In the genomic region with DNA sequence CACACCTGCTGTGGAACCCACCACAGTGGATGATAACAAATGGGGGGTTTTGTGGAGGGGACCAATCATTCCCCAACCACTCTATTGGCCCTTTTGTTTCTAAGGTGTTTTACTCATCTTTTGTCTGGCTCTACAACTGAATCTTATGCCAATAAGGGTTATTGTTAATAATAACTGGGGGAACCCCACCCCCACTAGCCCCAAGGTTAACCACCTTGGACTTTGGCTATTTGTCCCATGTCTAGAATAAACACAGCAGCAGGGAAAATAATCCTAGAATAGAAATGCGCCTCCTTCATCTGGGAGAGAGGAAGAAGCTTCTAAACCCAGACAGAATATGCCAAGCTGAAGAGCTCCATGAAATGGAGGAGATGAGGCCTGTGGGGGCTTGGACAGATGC, we compare ENCODE assay signal across 25 mouse cellular contexts.
"Had no signal": no experiment of that assay in that cellular context is flagged by ENCODE, and none has a peak within 500 bp of the region (broad histone marks: within the 10 kb centered on the region; RNA-seq: fewer than 3 reads in every experiment).

No protein-coding gene starts in this region.

- H3K27ac ChIP-seq: gastrocnemius, adult 2 months; heart, embryonic 10.5 days; hindbrain, embryonic 10.5 days; hindbrain, embryonic 12.5 days; hindbrain, embryonic 14.5 days; intestine, embryonic 15.5 days; layer of hippocampus, adult 2 months; left cerebral cortex, adult 2 months; limb, embryonic 13.5 days; limb, embryonic 15.5 days; liver, embryonic 12.5 days; liver, embryonic 14.5 days had no signal

- H3K36me3 ChIP-seq: heart, embryonic 10.5 days; heart, embryonic 12.5 days; hindbrain, embryonic 10.5 days; hindbrain, embryonic 12.5 days; intestine, embryonic 15.5 days; limb, embryonic 13.5 days; limb, embryonic 15.5 days; liver, embryonic 12.5 days had no signal

- H3K4me1 ChIP-seq: hindbrain, embryonic 10.5 days; hindbrain, embryonic 12.5 days; intestine, embryonic 15.5 days; limb, embryonic 15.5 days had no signal

- DNase-seq: gastrocnemius, adult 2 months; gastrocnemius, postnatal 10 days; gastrocnemius, postnatal 25 days; heart, adult 18-20 months; heart, postnatal 10 days; heart, postnatal 4 days; kidney, postnatal 14 days; kidney, postnatal 4 days; left cerebral cortex, postnatal 4 days had no signal

- H3K9me3 ChIP-seq: heart, embryonic 10.5 days; heart, embryonic 12.5 days; hindbrain, embryonic 10.5 days; hindbrain, embryonic 12.5 days; intestine, embryonic 15.5 days; limb, embryonic 13.5 days; limb, embryonic 15.5 days; liver, embryonic 12.5 days had no signal

- H3K27me3 ChIP-seq: heart, embryonic 12.5 days; hindbrain, embryonic 12.5 days; intestine, embryonic 15.5 days; limb, embryonic 13.5 days; limb, embryonic 15.5 days; liver, embryonic 12.5 days had no signal

- H3K4me3 ChIP-seq: gastrocnemius, adult 2 months; heart, embryonic 10.5 days; heart, embryonic 12.5 days; hindbrain, embryonic 10.5 days; hindbrain, embryonic 12.5 days; intestine, embryonic 15.5 days; layer of hippocampus, adult 2 months; left cerebral cortex, adult 2 months; limb, embryonic 13.5 days; limb, embryonic 15.5 days; liver, embryonic 12.5 days had no signal

- H3K9ac ChIP-seq: heart, embryonic 12.5 days; hindbrain, embryonic 12.5 days; hindbrain, embryonic 14.5 days; intestine, embryonic 15.5 days; limb, embryonic 13.5 days; limb, embryonic 15.5 days; liver, embryonic 12.5 days; liver, embryonic 14.5 days had no signal

- ATAC-seq: forebrain, embryonic 16.5 days; hindbrain, embryonic 16.5 days; inflammation-experienced regulatory T-cells, adult 6 months; intestine, embryonic 15.5 days; intestine, postnatal 0 days; liver, embryonic 12.5 days had no signal

- H3K4me2 ChIP-seq: heart, embryonic 12.5 days; hindbrain, embryonic 12.5 days; hindbrain, embryonic 14.5 days; intestine, embryonic 15.5 days; limb, embryonic 13.5 days; limb, embryonic 15.5 days; liver, embryonic 12.5 days had no signal
